Comparison of ENCODE assay signal across 7 mouse cellular contexts in the genomic region with DNA sequence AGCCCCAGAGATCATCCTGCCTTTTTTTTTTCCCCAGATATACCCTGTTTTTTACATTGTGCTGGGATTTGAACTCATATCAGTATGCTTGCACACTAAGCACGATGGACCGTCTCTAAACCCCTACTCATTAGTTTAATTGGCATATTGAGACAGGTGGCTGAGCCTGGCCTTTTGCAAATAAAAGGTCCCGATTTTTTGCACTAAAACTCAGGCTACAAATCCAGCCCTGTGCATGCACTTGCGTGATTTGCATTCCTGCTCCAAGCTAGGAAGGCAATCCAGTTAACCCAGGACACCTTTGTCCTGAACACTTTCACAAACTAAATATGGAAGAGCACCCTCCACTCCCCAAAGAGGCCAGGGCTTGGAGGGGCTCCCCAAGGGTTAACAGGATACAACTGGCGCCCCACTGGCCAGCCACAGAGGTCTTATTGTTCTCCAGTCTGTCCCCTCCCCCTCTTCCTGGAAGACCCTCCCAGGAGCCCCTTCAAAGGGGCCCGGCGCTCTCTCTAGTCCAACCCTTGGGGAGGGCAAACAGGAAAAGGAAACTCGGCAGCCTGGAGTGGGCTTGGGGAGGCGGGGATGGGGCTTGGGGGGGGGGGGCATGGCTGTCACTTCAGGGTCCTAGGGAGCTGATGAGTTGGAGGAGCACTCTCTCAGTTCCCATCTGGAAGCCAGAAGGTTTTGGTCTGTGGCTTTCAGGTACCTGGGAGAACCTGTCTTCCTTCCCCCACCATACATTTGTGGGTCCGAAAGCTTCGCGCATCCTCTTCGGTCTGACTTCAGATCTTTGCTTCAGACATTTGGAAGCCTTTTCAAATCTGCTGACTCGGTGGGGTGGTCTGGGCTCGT. TPM values are rescaled to one million over a fixed set of nuclear protein-coding genes. Genes with fewer than 3 reads are reported as not detected.
DNase-seq lines count a peak whose midpoint lies in the region; ATAC-seq lines count a peak whose summit lies in the region.

No protein-coding gene starts in this region.

- H3K9me3 ChIP-seq in hindbrain, embryonic 11.5 days (ENCODE audit: control insufficient read depth, low read length), result no peaks in the 10 kb centered on the region
- no peaks in the 10 kb centered on the region for H3K9me3 ChIP-seq in liver, embryonic 16.5 days (replicated peaks; ENCODE audit: control insufficient read depth, low read length)
- H3K9me3 ChIP-seq in stomach, embryonic 15.5 days, result no peaks in the 10 kb centered on the region

- peak; percentile 80 for DNase-seq in ZHBTc4 (ENCODE audit: low read depth, low spot score)
- peak; percentile 89 for DNase-seq in embryo, embryonic 9.5 days (ENCODE audit: extremely low spot score)
- DNase-seq in hindbrain, embryonic 11.5 days (ENCODE audit: low spot score), result peak; percentile 82
- no peak for DNase-seq in spleen, postnatal 36 days (ENCODE audit: low spot score in 2 of 2)

- peak overlapping the region; percentile 29 for H3K4me3 ChIP-seq in hindbrain, embryonic 11.5 days (ENCODE audit: low read depth, low read length)
- H3K4me3 ChIP-seq in liver, embryonic 16.5 days (ENCODE audit: low read depth, low read length), result peak overlapping the region; percentile 48
- peak overlapping the region; percentile 45 for H3K4me3 ChIP-seq in stomach, embryonic 15.5 days (replicated peaks)

- under 1% methylated on average over 15 of the region's 15 CpGs for WGBS in hindbrain, embryonic 11.5 days
- 8% methylated on average over 15 of the region's 15 CpGs for WGBS in liver, embryonic 16.5 days (ENCODE audit: insufficient replicate concordance)
- WGBS in stomach, embryonic 15.5 days, result 3% methylated on average over 15 of the region's 15 CpGs

- H3K4me2 ChIP-seq in hindbrain, embryonic 11.5 days (replicated peaks; ENCODE audit: low read depth, low read length), result peak overlapping the region; percentile 40
- H3K4me2 ChIP-seq in liver, embryonic 16.5 days (ENCODE audit: low read depth, low read length), result peak overlapping the region; percentile 69
- H3K4me2 ChIP-seq in stomach, embryonic 15.5 days, result peak overlapping the region; percentile 81

- peak overlapping the region; percentile 62 for H3K9ac ChIP-seq in hindbrain, embryonic 11.5 days (ENCODE audit: low read depth, low read length)
- H3K9ac ChIP-seq in liver, embryonic 16.5 days (ENCODE audit: low read depth, low read length), result peak overlapping the region; percentile 49
- H3K9ac ChIP-seq in stomach, embryonic 15.5 days, result peak overlapping the region; percentile 11

- H3K27ac ChIP-seq in hindbrain, embryonic 11.5 days (ENCODE audit: low read depth, low read length), result peak overlapping the region; percentile 88
- peak overlapping the region; percentile 66 for H3K27ac ChIP-seq in liver, embryonic 16.5 days (ENCODE audit: low read length)
- H3K27ac ChIP-seq in stomach, embryonic 15.5 days, result peak overlapping the region; percentile 96

- ATAC-seq in hindbrain, embryonic 11.5 days (ENCODE audit: low FRiP score), result peak; percentile 82
- peak; percentile 9; the same call in 1 of the 2 replicates for ATAC-seq in liver, embryonic 16.5 days (ENCODE audit: low read depth)
- ATAC-seq in stomach, embryonic 15.5 days (ENCODE audit: insufficient read depth, low FRiP score, low read depth), result peak; percentile 52
- ATAC-seq in cerebellum, adult (ENCODE audit: insufficient number of reproducible peaks, low FRiP score, low TSS enrichment), result no peak

- H3K4me1 ChIP-seq in hindbrain, embryonic 11.5 days (replicated peaks; ENCODE audit: control insufficient read depth, insufficient read depth, low read length), result peaks cover 14% of the 10 kb centered on the region
- H3K4me1 ChIP-seq in liver, embryonic 16.5 days (ENCODE audit: control insufficient read depth, low read depth, low read length), result peaks cover 45% of the 10 kb centered on the region
- peaks cover 39% of the 10 kb centered on the region for H3K4me1 ChIP-seq in stomach, embryonic 15.5 days

- no peaks in the 10 kb centered on the region for H3K27me3 ChIP-seq in hindbrain, embryonic 11.5 days (ENCODE audit: control insufficient read depth, insufficient read depth, low read length)
- peaks cover 4% of the 10 kb centered on the region for H3K27me3 ChIP-seq in liver, embryonic 16.5 days (ENCODE audit: control insufficient read depth, insufficient read depth, low read depth, low read length)
- no peaks in the 10 kb centered on the region for H3K27me3 ChIP-seq in stomach, embryonic 15.5 days (replicated peaks)

- H3K36me3 ChIP-seq in hindbrain, embryonic 11.5 days (ENCODE audit: control insufficient read depth, insufficient read depth, low read length), result no peaks in the 10 kb centered on the region
- no peaks in the 10 kb centered on the region for H3K36me3 ChIP-seq in liver, embryonic 16.5 days (ENCODE audit: control insufficient read depth, insufficient read depth)
- no peaks in the 10 kb centered on the region for H3K36me3 ChIP-seq in stomach, embryonic 15.5 days

RNA-seq across cellular contexts. Expression of a gene that starts 7.1 kb away (rescaled TPM):
- 60.5 and 61.5 TPM in 2 replicates for polyA plus RNA-seq in hindbrain, embryonic 11.5 days (2014; fragmentation: Nextera tagmentation; extraction: Ambion mirVana)
- 17.3 and 20.3 TPM in 2 replicates for polyA plus RNA-seq in liver, embryonic 16.5 days (2015; fragmentation: Nextera tagmentation; extraction: Ambion mirVana)
- polyA plus RNA-seq in stomach, embryonic 15.5 days (2015; fragmentation: Nextera tagmentation; extraction: Ambion mirVana), result 86.4 and 90.3 TPM in 2 replicates

RNA-seq across cellular contexts. Expression of a gene that starts 30.5 kb away (rescaled TPM):
- 47.9 and 51.1 TPM in 2 replicates for polyA plus RNA-seq in hindbrain, embryonic 11.5 days (2014; fragmentation: Nextera tagmentation; extraction: Ambion mirVana)
- 27.3 and 27.7 TPM in 2 replicates for polyA plus RNA-seq in liver, embryonic 16.5 days (2015; fragmentation: Nextera tagmentation; extraction: Ambion mirVana)
- polyA plus RNA-seq in stomach, embryonic 15.5 days (2015; fragmentation: Nextera tagmentation; extraction: Ambion mirVana), result 56.2 and 63.9 TPM in 2 replicates

RNA-seq across cellular contexts. Expression of a gene that starts 32.1 kb away (rescaled TPM):
- 19.7 and 20.5 TPM in 2 replicates for polyA plus RNA-seq in hindbrain, embryonic 11.5 days (2014; fragmentation: Nextera tagmentation; extraction: Ambion mirVana)
- polyA plus RNA-seq in liver, embryonic 16.5 days (2015; fragmentation: Nextera tagmentation; extraction: Ambion mirVana), result 5.4 and 6.3 TPM in 2 replicates
- 15.8 and 17.4 TPM in 2 replicates for polyA plus RNA-seq in stomach, embryonic 15.5 days (2015; fragmentation: Nextera tagmentation; extraction: Ambion mirVana)

RNA-seq across cellular contexts. Expression of a gene that starts 45.7 kb away (rescaled TPM):
- 5.3 and 5.4 TPM in 2 replicates for polyA plus RNA-seq in hindbrain, embryonic 11.5 days (2014; fragmentation: Nextera tagmentation; extraction: Ambion mirVana)
- 43.7 and 45.6 TPM in 2 replicates for polyA plus RNA-seq in liver, embryonic 16.5 days (2015; fragmentation: Nextera tagmentation; extraction: Ambion mirVana)
- polyA plus RNA-seq in stomach, embryonic 15.5 days (2015; fragmentation: Nextera tagmentation; extraction: Ambion mirVana), result 7.1 and 9.7 TPM in 2 replicates

Comparison
In these comparisons a context has a peak if more than half of its experiments do, and no peak if none do; other contexts are left out.
1. DNase-seq: peak in ZHBTc4 (single experiment), embryo, embryonic 9.5 days (single experiment) and hindbrain, embryonic 11.5 days (single experiment); none in spleen, postnatal 36 days (0 of 2).
2. H3K9ac ChIP-seq: peak in every context shown above with its lines; median percentile 62 in hindbrain, embryonic 11.5 days; 49 in liver, embryonic 16.5 days; 11 in stomach, embryonic 15.5 days.
3. Peak in every context shown above with its lines, with median percentiles within 50 percentile points of each other: H3K27ac ChIP-seq, H3K4me2 ChIP-seq and H3K4me3 ChIP-seq.